Mouse (Mus musculus): ENCODE measurements at regions not wholly inside any gene's neighbourhood (a gene's known extent, or its start where the extent isn't known, plus 50 kb on each side); places are given as distances from the start of the nearest gene placed in this dataset.

- TF ChIP-seq CTCF (IDR thresholded peaks at IDR 0.05; ENCODE audit: extremely low read depth, insufficient read depth, low read length) (no peak), POLR2A (IDR thresholded peaks at IDR 0.05; ENCODE audit: extremely low read depth, insufficient read depth, low read length) (no peak)
Measured at GRCm38 (mm10) chr2:123394296-123394695, 629.3 kb downstream of the Sqor start.
